Mouse (Mus musculus): Measurements from ENCODE around the gene Akap4. TPM values are rescaled to one million over a fixed set of nuclear protein-coding genes. Genes with fewer than 3 reads are reported as not detected.

Akap4 gene
- not detected for total RNA-seq (2021)
- long read RNA-seq, experiment 1, result 0 reads
- long read RNA-seq, experiment 2, result 0 reads

GRCm38 (mm10) chrX:7067219-7067618 is at the start of gene Akap4:
Gene Akap4 (plus strand): TSS chrX:7067519.
- no peak within 1 kb of the TSS for H3K27ac ChIP-seq
- intact Hi-C loops (cut with DNase I), result no loop called here
- TF ChIP-seq CTCF (IDR thresholded peaks at IDR 0.05), result no peak
- no peak for DNase-seq
- no peak within 1 kb of the TSS for H3K4me3 ChIP-seq

- DNase-seq, result no peak
- TF ChIP-seq CTCF (IDR thresholded peaks at IDR 0.05), result no peak
- Histone ChIP-seq H3K4me3 (no peak within 1 kb of the TSS), H3K27ac (no peak within 1 kb of the TSS)
- intact Hi-C loops (cut with DNase I), result no loop called here
Measured at GRCm38 (mm10) chrX:7041519-7041918, 25.8 kb upstream of the Akap4 start, which contains the start of gene Ccnb3. Gene Ccnb3 (minus strand): TSS chrX:7041619.

GRCm38 (mm10) chrX:7057056-7057455 is 10.3 kb upstream of the Akap4 start:
- no peak overlapping the region for H3K27ac ChIP-seq
- intact Hi-C loops (cut with DNase I), result no loop called here
- no peak for TF ChIP-seq CTCF (IDR thresholded peaks at IDR 0.05)
- no peak for DNase-seq
- no peak overlapping the region for H3K4me3 ChIP-seq

- intact Hi-C loops (cut with DNase I), result no loop called here
- no peak for DNase-seq
- no peak for TF ChIP-seq CTCF (IDR thresholded peaks at IDR 0.05)
- no peak overlapping the region for H3K4me3 ChIP-seq
- H3K27ac ChIP-seq, result no peak overlapping the region
Measured at GRCm38 (mm10) chrX:7057634-7058033, 9.7 kb upstream of the Akap4 start.

- H3K4me3 ChIP-seq, result no peak overlapping the region
- intact Hi-C loops (cut with DNase I), result no loop called here
- TF ChIP-seq CTCF (IDR thresholded peaks at IDR 0.05), result no peak
- DNase-seq, result no peak
- no peak overlapping the region for H3K27ac ChIP-seq
Measured at GRCm38 (mm10) chrX:7064109-7064508, 3.2 kb upstream of the Akap4 start.

GRCm38 (mm10) chrX:7068002-7068401 is 683 bp downstream of the Akap4 start:
- DNase-seq, result no peak
- no peak for TF ChIP-seq CTCF (IDR thresholded peaks at IDR 0.05)
- intact Hi-C loops (cut with DNase I), result no loop called here
- Histone ChIP-seq H3K27ac (no peak overlapping the region), H3K4me3 (no peak overlapping the region)

- Histone ChIP-seq H3K4me3 (no peak overlapping the region), H3K27ac (no peak overlapping the region)
- DNase-seq, result no peak
- intact Hi-C loops (cut with DNase I), result no loop called here
- TF ChIP-seq CTCF (IDR thresholded peaks at IDR 0.05), result no peak
Measured at GRCm38 (mm10) chrX:7079820-7080429, 12.6 kb downstream of the Akap4 start.

GRCm38 (mm10) chrX:7085878-7086277 is 18.6 kb downstream of the Akap4 start:
- no peak for DNase-seq
- Histone ChIP-seq H3K4me3 (no peak overlapping the region), H3K27ac (no peak overlapping the region)
- no peak for TF ChIP-seq CTCF (IDR thresholded peaks at IDR 0.05)
- intact Hi-C loops (cut with DNase I), result no loop called here

- Histone ChIP-seq H3K4me3 (no peak overlapping the region), H3K27ac (no peak overlapping the region)
- DNase-seq, result no peak
- intact Hi-C loops (cut with DNase I), result no loop called here
- no peak for TF ChIP-seq CTCF (IDR thresholded peaks at IDR 0.05)
Measured at GRCm38 (mm10) chrX:7090323-7090722, 23.0 kb downstream of the Akap4 start.

GRCm38 (mm10) chrX:7102280-7102679 is 35.0 kb downstream of the Akap4 start:
- peak; percentile 5; the same call in 1 of the 2 replicates for TF ChIP-seq CTCF (IDR thresholded peaks at IDR 0.05)
- Histone ChIP-seq H3K27ac (no peak overlapping the region), H3K4me3 (no peak overlapping the region)
- intact Hi-C loops (cut with DNase I), result no loop called here
- no peak for DNase-seq

GRCm38 (mm10) chrX:7114885-7115284 is 47.6 kb downstream of the Akap4 start:
- no peak for TF ChIP-seq CTCF (IDR thresholded peaks at IDR 0.05)
- intact Hi-C loops (cut with DNase I), result no loop called here
- no peak overlapping the region for H3K27ac ChIP-seq
- no peak for DNase-seq
- no peak overlapping the region for H3K4me3 ChIP-seq

- H3K27ac ChIP-seq, result no peak overlapping the region
- H3K4me3 ChIP-seq, result no peak overlapping the region
- DNase-seq, result no peak
- intact Hi-C loops (cut with DNase I), result no loop called here
- TF ChIP-seq CTCF (IDR thresholded peaks at IDR 0.05), result no peak
Measured at GRCm38 (mm10) chrX:7121618-7122280, 54.4 kb downstream of the Akap4 start.

Other genes with a start within 250 kb of the Akap4 start
- gene Ccnb3, start 25.9 kb upstream of the Akap4 start, total RNA-seq (2021), result not detected

Measured in gastrocnemius, adult 2 months (tissue).